Mouse (Mus musculus) limb, embryonic 14.5 days (tissue): ENCODE measurements around the gene Etnk2. TPM values are rescaled to one million over a fixed set of nuclear protein-coding genes. Genes with fewer than 3 reads are reported as not detected.

Source experiments
- ATAC-seq: fragments of 200-750 bp; cut with Nextera tagmentation; 2 replicates; pipeline ENCODE4 v1.8.0; 2017; ENCODE audit warnings: low read depth, moderate number of reproducible peaks, moderate TSS enrichment; ENCODE audit not compliant: low FRiP score
- DNase-seq: peaks from one replicate; pipeline ENCODE4 v3.0.0-alpha.2; 2015; ENCODE audit warnings: low spot score
- H3K27ac ChIP-seq: fragments of 300-500 bp; sonication (generic); replicated peaks from 2 replicates; pipeline ENCODE4 v1.5.1; 2014; ENCODE audit warnings: low read depth, mild to moderate bottlenecking, low read length, moderate library complexity, mixed read lengths
- H3K27me3 ChIP-seq: fragments of 300-500 bp; sonication (generic); 2 replicates; pipeline ENCODE4 v1.6.1; 2014; ENCODE audit warnings: low read length, mixed read lengths; ENCODE audit not compliant: control insufficient read depth, insufficient read depth
- H3K36me3 ChIP-seq: fragments of 300-500 bp; sonication (generic); 2 replicates; pipeline ENCODE4 v1.6.1; 2014; ENCODE audit warnings: mild to moderate bottlenecking, low read length, moderate library complexity, mixed read lengths; ENCODE audit not compliant: control insufficient read depth, insufficient read depth
- H3K4me1 ChIP-seq: fragments of 300-500 bp; sonication (generic); 2 replicates; pipeline ENCODE4 v1.6.1; 2014; ENCODE audit warnings: antibody characterized with exemption, low read length, mixed read lengths; ENCODE audit not compliant: control insufficient read depth, insufficient read depth
- H3K4me2 ChIP-seq: fragments of 300-500 bp; sonication (generic); replicated peaks from 2 replicates; pipeline ENCODE4 v1.6.1; 2014; ENCODE audit warnings: low read depth, mild to moderate bottlenecking, low read length, moderate library complexity; ENCODE audit not compliant: severe bottlenecking
- H3K4me3 ChIP-seq: fragments of 300-500 bp; sonication (generic); replicated peaks from 2 replicates; pipeline ENCODE4 v1.5.1; 2014; ENCODE audit warnings: low read length
- H3K9ac ChIP-seq: fragments of 300-500 bp; sonication (generic); 2 replicates; pipeline ENCODE4 v1.6.1; 2014; ENCODE audit warnings: mild to moderate bottlenecking, low read depth, low read length, moderate library complexity; ENCODE audit not compliant: severe bottlenecking
- H3K9me3 ChIP-seq: fragments of 300-500 bp; sonication (generic); 2 replicates; pipeline ENCODE4 v1.6.1; 2016; ENCODE audit warnings: low read length; ENCODE audit not compliant: control insufficient read depth
- POLR2A ChIP-seq: fragments of 200-500 bp; IDR thresholded peaks from 2 replicates; pipeline ENCODE4 v1.8.0; 2012; ENCODE audit warnings: inconsistent platforms, mild to moderate bottlenecking, moderate library complexity, borderline replicate concordance; ENCODE audit not compliant: insufficient read depth, insufficient read length; ENCODE audit errors: extremely low read depth
- WGBS: fragments of 180-500 bp; shearing (Covaris S2); extraction: QIAGEN DNeasy Blood & Tissue Kit; methylation state at CpG from one replicate; pipeline ENCODE4 v1.1.7; 2014; 5-methylcytosine and 5-hydroxymethylcytosine counted together
- polyA plus RNA-seq, 2 experiments: library from polyadenylated mRNA; depleted of rRNA in 1 of 2; stranded (reverse) in 1 of 2; unstranded in 1 of 2; fragments of >200 nt; fragmentation: Nextera tagmentation in 1 of 2; extraction: Ambion mirVana in 1 of 2; gene quantifications; 2 replicates each; pipeline versions ENCODE4 v1.2.1 to v1.2.3; 2012 to 2014

The Etnk2 gene
- polyA plus RNA-seq, 2 experiments, result 0.91 to 1.4 TPM

DNA sequence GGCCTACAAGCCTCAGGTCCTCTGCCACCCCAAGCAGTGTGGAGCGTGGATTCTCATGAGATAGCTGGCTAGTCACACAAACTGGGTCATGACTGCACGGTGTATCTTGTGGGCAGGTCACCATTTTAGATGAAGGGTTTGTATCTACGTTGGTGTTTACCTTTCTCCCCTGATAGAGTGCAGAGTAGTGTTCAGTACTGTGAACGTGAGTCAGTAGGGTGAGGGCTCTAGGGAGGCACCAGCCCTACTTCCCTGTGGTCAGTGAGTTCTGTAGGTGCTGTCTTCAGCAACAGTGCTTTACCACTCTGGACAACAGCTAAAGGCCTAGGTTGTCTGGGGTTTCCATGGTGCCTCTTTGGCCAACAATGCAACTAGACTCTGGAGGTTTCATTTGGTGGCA lies 40.6 kb downstream of the Etnk2 start:
- Histone ChIP-seq H3K9me3 (no peaks in the 10 kb centered on the region), H3K4me1 (no peaks in the 10 kb centered on the region), H3K4me3 (no peak overlapping the region), H3K27ac (no peak overlapping the region), H3K27me3 (no peaks in the 10 kb centered on the region), H3K4me2 (no peak overlapping the region), H3K36me3 (no peaks in the 10 kb centered on the region), H3K9ac (no peak overlapping the region)
- DNase-seq, result no peak
- no peak for ATAC-seq
- no peak for TF ChIP-seq POLR2A
- 81% methylated on average over 4 of the region's 4 CpGs for WGBS

DNA sequence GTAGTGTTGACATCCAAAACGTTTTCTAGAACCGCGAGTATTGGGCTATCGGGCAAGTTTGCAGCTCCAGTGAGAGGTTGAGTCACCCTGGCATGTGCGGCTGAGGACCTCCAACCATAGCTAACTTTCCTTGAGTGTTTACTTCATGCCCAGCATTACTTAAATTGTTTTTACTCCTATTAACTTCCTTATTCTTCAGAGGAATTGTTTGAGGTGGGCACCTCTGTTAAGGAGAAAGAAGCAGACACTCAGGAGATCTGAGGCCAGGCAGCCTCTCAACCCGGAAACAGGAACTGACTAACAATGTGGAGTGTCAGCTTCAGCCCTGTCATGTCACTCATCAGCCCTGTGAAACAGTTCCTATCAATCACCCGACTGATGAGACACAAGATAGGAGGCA lies 43.2 kb downstream of the Etnk2 start:
- no peaks in the 10 kb centered on the region for H3K36me3 ChIP-seq
- no peak overlapping the region for H3K4me2 ChIP-seq
- ATAC-seq (no peak), DNase-seq (no peak)
- H3K27ac ChIP-seq, result no peak overlapping the region
- H3K9me3 ChIP-seq, result no peaks in the 10 kb centered on the region
- H3K4me3 ChIP-seq, result no peak overlapping the region
- no peaks in the 10 kb centered on the region for H3K27me3 ChIP-seq
- no peak for TF ChIP-seq POLR2A
- 84% methylated on average over 7 of the region's 7 CpGs for WGBS
- H3K9ac ChIP-seq, result no peak overlapping the region
- H3K4me1 ChIP-seq, result no peaks in the 10 kb centered on the region

DNA sequence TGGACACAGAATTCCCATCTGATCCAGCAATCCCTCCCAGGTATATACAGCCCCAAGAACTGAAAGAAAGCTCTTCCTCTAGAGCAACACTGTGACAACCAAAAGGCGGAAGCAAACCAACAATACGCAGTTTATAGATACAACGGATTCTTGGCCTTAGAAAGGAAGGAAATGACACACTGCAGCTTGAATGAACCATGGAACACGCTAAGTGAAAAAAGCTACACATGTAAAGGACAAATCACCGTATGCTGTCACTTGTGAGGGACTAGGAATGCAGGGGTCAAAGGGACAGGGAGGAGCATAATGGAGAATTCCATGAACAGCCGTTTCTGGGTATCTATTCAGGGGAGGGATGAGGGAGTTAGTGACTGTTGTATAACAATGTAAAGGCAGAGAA lies 44.1 kb downstream of the Etnk2 start:
- TF ChIP-seq POLR2A, result no peak
- no peak overlapping the region for H3K9ac ChIP-seq
- H3K4me1 ChIP-seq, result no peaks in the 10 kb centered on the region
- no peaks in the 10 kb centered on the region for H3K27me3 ChIP-seq
- H3K36me3 ChIP-seq, result no peaks in the 10 kb centered on the region
- no peak overlapping the region for H3K4me3 ChIP-seq
- DNase-seq (no peak), ATAC-seq (no peak)
- no peak overlapping the region for H3K4me2 ChIP-seq
- H3K27ac ChIP-seq, result no peak overlapping the region
- 65% methylated on average over 6 of the region's 6 CpGs for WGBS
- no peaks in the 10 kb centered on the region for H3K9me3 ChIP-seq

DNA sequence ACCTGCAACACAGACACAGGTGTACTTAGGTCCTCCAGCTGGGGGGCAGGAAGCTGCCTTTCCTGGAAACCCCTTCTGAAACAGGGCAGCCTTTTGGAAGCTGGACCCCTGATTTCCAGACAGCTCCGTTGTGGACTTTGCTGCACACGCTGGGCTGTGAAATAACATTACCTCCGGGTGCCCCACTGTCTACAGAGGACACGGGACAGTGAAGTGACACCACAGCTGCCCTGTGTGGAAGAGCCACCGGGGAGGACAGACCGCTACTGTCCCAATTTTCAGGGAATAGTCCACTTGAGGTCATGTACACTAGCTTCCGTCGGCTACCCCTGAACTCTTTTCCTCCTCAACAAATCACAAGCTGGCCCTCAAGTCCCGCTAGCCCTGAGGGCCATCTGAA lies 44.9 kb downstream of the Etnk2 start:
- Histone ChIP-seq H3K9ac (no peak overlapping the region), H3K4me2 (no peak overlapping the region), H3K36me3 (no peaks in the 10 kb centered on the region), H3K4me3 (no peak overlapping the region), H3K27me3 (no peaks in the 10 kb centered on the region), H3K9me3 (no peaks in the 10 kb centered on the region), H3K4me1 (peaks cover 5% of the 10 kb centered on the region; the same call in 1 of the 2 replicates), H3K27ac (no peak overlapping the region)
- no peak for TF ChIP-seq POLR2A
- no peak for DNase-seq
- ATAC-seq, result no peak
- 32% methylated on average over 9 of the region's 9 CpGs for WGBS

DNA sequence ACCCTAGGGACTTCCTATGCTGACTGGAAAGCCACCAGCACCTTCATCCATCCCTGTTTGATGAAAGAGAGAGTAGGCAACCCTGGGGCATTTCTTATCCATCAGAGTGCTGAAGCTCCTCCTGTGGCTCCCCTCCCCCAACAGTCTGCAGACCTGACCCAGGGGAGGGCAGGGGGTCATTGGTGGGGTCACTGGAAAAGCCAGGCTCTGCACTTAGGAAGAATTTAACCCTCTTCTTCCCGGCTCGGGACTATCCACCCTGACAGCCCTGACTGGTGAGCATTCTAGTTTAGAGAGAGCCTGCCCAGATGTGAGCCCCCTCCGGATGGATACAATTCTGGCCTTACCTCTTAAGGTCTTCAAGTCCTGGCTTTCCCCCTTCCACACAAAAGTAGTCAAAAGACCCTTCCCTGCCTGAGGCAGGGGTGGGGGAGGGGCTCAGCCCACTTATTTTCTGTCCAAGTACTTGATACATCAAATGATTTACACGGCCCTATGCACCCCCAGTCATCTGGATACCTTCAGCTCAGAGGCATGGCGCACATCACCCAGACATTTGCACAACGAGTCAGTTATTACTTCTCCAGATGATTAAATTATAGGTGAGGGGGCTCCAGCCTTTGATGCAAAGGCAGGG lies 45.6 kb downstream of the Etnk2 start:
- H3K9me3 ChIP-seq, result no peaks in the 10 kb centered on the region
- H3K4me1 ChIP-seq, result peaks cover 5% of the 10 kb centered on the region; the same call in 1 of the 2 replicates
- H3K4me2 ChIP-seq, result no peak overlapping the region
- H3K9ac ChIP-seq, result no peak overlapping the region
- no peak for DNase-seq
- TF ChIP-seq POLR2A, result no peak
- H3K4me3 ChIP-seq, result no peak overlapping the region
- no peak for ATAC-seq
- WGBS, result 10% methylated on average over 6 of the region's 6 CpGs
- no peak overlapping the region for H3K27ac ChIP-seq
- no peaks in the 10 kb centered on the region for H3K36me3 ChIP-seq
- no peaks in the 10 kb centered on the region for H3K27me3 ChIP-seq

DNA sequence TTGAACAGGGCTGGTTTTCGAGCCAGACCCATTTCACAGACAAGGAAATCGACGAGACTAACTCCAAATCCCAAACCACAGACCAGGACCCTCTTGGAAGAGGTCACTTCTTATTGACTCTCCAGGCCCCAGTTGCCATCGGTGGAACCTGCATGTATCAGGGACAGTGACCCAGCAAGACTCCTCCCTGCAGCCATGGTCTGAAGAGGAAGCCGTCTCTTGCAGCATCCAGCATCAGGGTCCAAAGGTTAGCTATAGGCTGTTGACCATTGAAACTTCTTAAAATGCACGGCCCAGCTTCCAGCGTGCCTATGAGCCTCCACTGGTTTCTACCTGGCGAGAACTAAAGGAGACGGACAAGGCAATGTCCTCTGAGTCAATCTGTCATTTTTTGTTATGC lies 46.4 kb downstream of the Etnk2 start:
- no peak for TF ChIP-seq POLR2A
- Histone ChIP-seq H3K4me2 (no peak overlapping the region), H3K27ac (no peak overlapping the region), H3K36me3 (no peaks in the 10 kb centered on the region), H3K4me3 (no peak overlapping the region), H3K27me3 (no peaks in the 10 kb centered on the region), H3K9ac (no peak overlapping the region), H3K4me1 (peaks cover 5% of the 10 kb centered on the region; the same call in 1 of the 2 replicates), H3K9me3 (no peaks in the 10 kb centered on the region)
- ATAC-seq (no peak), DNase-seq (no peak)
- 64% methylated on average over 9 of the region's 9 CpGs for WGBS
